Mouse (Mus musculus) olfactory bulb, adult 2 months (tissue): Measurements from ENCODE around the gene Mertk.

Experiments used
- CTCF ChIP-seq: fragments of 200-500 bp; IDR thresholded peaks from 2 replicates; pipeline ENCODE4 v1.5.1; 2012; ENCODE audit warnings: low read depth, mild to moderate bottlenecking, low read length, moderate library complexity; ENCODE audit not compliant: insufficient read depth
- POLR2A ChIP-seq: fragments of 200-500 bp; IDR thresholded peaks from 2 replicates; pipeline ENCODE4 v1.6.1; 2012; ENCODE audit warnings: mild to moderate bottlenecking, low read depth, low read length, moderate library complexity; ENCODE audit not compliant: insufficient read depth

- TF ChIP-seq CTCF = no peak
- TF ChIP-seq POLR2A = no peak
Observed at GRCm38 (mm10) chr2:128753295-128753873, 54.6 kb downstream of the Mertk start.
